Comparison of ENCODE assay signal across 8 mouse cellular contexts in the genomic region with DNA sequence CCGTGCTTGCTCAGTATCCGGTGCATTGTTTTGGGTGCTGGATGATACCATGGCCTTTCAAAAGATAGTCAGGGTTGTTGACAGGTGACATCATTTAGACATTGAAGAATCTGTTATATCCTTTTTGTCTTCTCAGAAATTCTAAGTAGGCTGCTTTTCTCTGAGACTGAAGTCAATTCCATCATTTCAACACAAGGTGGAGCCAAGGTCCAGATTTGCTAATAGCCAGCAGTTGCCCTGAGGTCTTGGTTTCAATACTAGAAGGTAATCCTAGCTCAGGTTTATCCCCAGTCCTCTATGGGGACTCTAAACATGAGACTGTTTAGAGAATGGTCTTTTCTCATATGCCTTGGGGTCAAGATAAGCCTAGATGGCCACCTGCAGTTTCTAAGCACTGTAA. TPM values are rescaled to one million over a fixed set of nuclear protein-coding genes. Genes with fewer than 3 reads are reported as not detected.
DNase-seq lines count a peak whose midpoint lies in the region; ATAC-seq lines count a peak whose summit lies in the region.

No protein-coding gene starts in this region.

- peak; percentile 8 for DNase-seq in adrenal gland, postnatal 10 days
- DNase-seq in adrenal gland, postnatal 25 days = no peak
- DNase-seq in kidney, postnatal 14 days = peak; percentile 15
- DNase-seq in kidney, adult 11 months = no peak
- peak; percentile 36 for DNase-seq in R1 (ENCODE audit: low read depth, low spot score)
- peak; percentile 13 to 16 for DNase-seq in kidney, postnatal 36 days
- no peak for DNase-seq in spleen, postnatal 10 days (ENCODE audit: low spot score in 2 of 2)

- H3K36me3 ChIP-seq in forebrain, embryonic 12.5 days (replicated peaks) = no peaks in the 10 kb centered on the region

- no peak overlapping the region for H3K4me3 ChIP-seq in forebrain, embryonic 12.5 days (replicated peaks)

- no peak overlapping the region for H3K9ac ChIP-seq in forebrain, embryonic 12.5 days

- no peaks in the 10 kb centered on the region for H3K27me3 ChIP-seq in forebrain, embryonic 12.5 days

- no peak for ATAC-seq in forebrain, embryonic 12.5 days (ENCODE audit: low FRiP score)

- H3K4me2 ChIP-seq in forebrain, embryonic 12.5 days = no peak overlapping the region

- H3K27ac ChIP-seq in forebrain, embryonic 12.5 days = no peak overlapping the region

- no peaks in the 10 kb centered on the region for H3K4me1 ChIP-seq in forebrain, embryonic 12.5 days

- no peaks in the 10 kb centered on the region for H3K9me3 ChIP-seq in forebrain, embryonic 12.5 days

- WGBS in forebrain, embryonic 12.5 days = 73% methylated on average over 2 of the region's 2 CpGs

RNA-seq across cellular contexts. Expression of a gene that starts 47.9 kb away (rescaled TPM):
- 10 to 100 TPM; 15.8 to 15.9 TPM for total RNA-seq in adrenal gland, postnatal 10 days (2021)
- 15.7 and 18.7 TPM in 2 replicates for total RNA-seq in adrenal gland, postnatal 25 days (2021)
- 122 and 130 TPM in 2 replicates for polyA plus RNA-seq in forebrain, embryonic 12.5 days (2016; fragmentation: Nextera tagmentation; extraction: Ambion mirVana)

Comparison
In these comparisons a context has a peak if more than half of its experiments do, and no peak if none do; other contexts are left out.
1. DNase-seq: peak in adrenal gland, postnatal 10 days (single experiment), kidney, postnatal 14 days (single experiment), R1 (single experiment) and kidney, postnatal 36 days (2 of 2); none in adrenal gland, postnatal 25 days (single experiment), kidney, adult 11 months (single experiment) and spleen, postnatal 10 days (0 of 2).